Mouse (Mus musculus) v-Abl transformed pro-B cells (cell line): ENCODE measurements around the gene Erbb2.

ENCODE experiments used
- in situ Hi-C, 2 experiments: fragments of 400-800 bp; cut with MboI; formaldehyde crosslinking; loops; one replicate each; pipeline ENCODE4 v1.15.1; 2025; ENCODE audit not compliant: unreplicated experiment in 2 of 2

The Erbb2 gene

DNA sequence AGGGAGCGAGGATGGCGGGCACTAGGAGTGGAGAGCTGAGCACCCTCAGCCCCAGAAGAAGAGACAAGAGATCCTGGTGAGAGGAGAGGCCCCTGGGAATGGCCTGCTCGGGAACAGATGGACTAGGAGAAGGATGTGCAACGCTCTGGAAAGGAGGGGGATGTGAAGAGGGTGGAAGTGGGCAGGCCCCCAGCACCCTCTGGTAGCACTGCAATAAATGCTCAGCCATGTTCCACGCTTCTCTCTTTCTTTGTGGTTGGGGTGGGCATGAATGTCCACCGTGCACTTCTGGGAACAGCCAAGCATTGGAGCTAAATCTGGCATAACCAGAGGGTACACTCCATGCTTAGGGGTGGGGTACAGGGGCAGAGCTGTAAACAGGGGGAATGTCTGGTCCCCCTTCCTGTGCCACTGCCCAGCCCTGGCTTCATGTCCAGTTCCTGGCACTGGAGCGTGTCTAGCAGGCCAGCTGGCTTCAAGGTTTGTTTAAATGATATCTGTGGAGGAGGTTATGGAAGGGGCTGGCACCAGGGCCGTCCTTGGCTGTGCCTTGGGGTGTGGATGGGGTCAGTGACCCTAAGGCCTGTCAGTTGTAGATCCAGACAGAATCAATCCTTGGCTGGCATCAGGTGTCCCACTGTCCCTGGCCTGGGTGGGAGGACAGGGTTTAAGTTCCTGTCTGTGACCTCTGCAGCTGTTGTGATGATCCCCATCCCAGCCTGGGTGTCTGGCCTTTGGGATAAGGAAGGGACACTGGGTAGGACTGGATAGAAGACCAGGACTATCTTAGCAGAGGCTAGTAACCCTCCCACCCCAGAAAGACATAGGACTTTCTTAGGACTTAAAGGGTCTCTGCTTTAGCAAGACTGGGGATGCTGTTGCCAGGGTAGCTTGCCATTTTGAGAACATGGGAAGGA lies 27.3 kb upstream of the Erbb2 start:
- in situ Hi-C loops = loop anchor here (5.0 kb wide), 2 partner anchors 43 to 118 kb away; no protein-coding TSS in a partner anchor

DNA sequence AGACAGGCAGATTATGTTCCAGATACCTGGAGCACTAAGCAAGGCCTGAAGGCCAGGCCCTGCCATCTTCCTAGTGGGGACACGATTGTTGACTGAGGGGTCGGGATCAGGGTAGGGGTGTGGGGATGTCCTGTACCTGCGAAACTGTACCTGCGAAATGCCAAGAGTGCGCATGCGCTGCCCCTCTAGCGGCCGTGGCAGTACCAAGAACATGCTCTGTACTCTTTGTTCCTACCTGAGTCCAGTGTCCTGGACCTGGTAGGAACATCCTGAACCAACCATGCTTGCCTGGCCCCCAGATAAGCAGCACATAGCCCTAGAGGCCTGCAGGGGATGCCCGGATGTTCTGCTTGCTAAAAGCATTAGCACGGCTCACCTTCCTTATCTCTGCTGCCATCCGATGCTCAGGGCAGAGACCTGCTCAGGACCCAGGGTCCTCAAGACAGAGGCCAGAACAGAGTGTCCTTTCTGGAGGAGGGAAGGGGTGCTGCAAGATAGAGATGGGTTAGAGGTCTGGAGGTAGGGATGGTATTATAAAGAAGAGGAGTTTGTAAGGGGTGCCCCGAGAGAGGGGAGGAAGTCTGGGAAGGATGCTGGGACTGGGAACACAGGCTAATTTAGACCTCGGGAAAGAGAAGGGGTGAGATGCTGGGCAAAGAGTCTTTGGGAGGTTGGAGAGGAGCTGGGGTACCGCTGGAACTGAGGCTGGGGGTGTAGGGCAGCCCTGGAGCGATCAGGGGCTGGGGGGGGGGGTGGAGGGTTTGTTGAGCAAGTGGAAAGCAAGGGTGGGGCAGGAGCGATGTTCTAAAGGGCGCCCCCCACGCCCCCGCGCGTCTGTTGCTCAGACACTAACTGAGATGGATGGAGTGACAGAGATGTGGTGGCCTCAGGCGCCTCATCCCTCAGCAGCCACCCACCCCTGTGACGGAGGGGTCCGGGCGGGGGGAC lies 26.4 kb upstream of the Erbb2 start, which contains the start of gene Pnmt:
Gene Pnmt, plus strand, starts transcription at position 813 of the 948 bp plus-strand sequence.
- in situ Hi-C loops = loop anchor here (5.0 kb wide), 2 partner anchors 44 to 119 kb away; no protein-coding TSS in a partner anchor

DNA sequence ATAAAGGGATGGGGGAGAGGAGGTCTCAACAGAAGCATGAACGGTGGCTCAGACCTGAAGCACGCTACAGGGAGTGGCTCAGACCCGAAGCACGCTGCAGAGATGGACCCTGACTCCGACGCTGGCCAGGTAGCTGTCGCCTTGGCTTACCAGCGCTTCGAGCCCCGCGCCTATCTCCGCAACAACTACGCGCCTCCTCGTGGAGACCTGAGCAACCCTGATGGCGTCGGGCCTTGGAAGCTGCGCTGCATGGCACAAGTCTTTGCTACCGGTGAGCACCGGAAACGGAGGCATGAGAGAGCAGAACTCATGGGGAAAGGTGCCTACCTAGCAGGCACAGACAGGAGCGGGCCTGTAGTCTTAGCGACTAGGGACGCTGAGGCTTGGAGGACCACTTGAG lies 25.7 kb upstream of the Erbb2 start:
- in situ Hi-C loops = loop anchor here (5.0 kb wide), 2 partner anchors 44 to 119 kb away; no protein-coding TSS in a partner anchor

DNA sequence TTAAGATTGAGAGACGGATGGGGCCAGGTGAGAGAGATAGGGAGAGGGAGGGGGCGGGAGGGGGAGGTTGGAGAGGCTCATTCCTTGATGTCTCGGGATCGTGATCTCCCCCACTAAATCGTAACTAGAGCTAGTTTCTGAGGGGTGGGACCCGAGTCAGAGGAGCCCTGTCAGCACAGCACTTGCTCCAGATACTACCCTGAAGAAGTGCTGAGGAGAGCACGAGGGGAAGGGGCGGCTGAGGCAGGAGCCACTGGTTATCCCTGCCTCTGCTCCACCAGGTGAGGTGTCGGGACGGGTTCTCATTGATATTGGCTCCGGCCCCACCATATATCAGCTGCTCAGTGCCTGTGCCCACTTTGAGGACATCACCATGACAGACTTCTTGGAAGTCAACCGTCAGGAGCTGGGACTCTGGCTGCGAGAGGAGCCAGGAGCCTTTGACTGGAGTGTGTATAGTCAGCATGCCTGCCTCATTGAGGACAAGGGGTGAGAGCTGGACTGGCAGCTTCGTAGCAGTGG lies 25.2 kb upstream of the Erbb2 start:
- in situ Hi-C loops = loop anchor here (5.0 kb wide), 2 partner anchors 45 to 120 kb away; no protein-coding TSS in a partner anchor

DNA sequence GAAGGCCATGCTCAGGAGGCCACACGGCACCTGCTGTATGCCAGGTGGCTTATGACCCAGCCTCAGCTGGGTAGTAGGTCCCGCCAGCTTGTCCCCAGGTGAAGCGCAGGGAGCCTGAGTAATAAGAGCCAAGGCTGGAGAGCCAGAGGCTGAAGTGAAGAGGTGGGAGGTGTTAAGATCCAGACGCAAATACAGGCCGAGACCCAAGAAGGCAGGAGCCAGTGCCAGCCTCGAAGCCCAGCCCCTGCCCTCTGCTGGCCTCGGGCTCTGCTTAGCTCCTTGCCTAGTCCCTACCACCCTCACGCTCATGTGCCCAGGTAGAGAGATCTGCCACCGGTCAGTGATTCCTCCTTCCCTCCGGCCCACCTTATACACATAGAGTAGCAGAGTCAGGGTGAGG lies 24.0 kb upstream of the Erbb2 start:
- in situ Hi-C loops = loop anchor here (5.0 kb wide), 2 partner anchors 46 to 121 kb away; no protein-coding TSS in a partner anchor

DNA sequence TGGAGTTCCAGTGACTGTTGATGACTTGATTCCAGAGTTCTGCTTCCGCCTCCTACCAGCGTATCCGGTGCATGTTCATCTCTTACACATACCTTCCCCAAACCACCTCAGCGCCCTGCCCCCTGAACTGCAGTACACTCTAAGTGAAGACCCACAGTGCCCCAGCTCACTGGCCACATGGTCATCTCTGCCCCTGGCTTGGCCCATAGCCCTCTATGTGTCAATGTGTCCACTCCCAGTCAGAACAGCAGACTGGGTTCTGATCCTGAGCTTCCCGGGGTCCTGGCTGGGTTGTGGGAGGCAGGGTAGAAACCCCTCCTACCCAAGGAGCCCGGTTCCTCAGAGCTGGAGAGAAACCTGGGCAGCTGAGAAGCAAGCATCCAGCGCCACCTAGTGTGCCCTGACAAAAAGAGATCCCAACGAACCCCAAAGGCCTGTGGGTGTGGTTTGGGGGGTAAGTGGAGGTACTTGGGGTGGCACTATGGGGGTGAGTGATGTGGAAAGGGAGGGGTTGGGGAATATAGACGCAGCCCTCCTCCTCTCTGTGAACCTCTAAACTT lies 23.0 kb upstream of the Erbb2 start:
- in situ Hi-C loops = loop anchor here (5.0 kb wide), 2 partner anchors 47 to 122 kb away; no protein-coding TSS in a partner anchor

DNA sequence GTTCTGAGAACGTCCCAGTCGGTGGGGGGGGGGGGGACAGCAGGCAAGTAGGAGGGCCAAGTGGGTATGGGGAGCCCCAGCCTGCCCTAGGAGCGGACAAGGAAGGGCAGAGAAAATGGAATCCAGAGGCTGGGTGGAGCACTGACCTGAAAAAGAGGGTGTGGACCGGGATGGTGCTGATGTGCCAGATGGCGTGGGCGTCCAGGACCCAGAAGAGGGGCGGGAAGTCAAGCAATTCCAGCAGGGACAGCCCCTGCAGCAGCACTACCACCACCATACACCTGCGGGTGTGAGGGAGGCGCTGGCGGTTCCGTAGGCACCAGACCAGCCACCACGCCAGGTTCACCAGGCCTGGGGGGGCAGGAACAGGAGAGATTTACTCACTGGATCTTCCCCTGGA lies 22.1 kb upstream of the Erbb2 start:
- in situ Hi-C loops = no loop called here

DNA sequence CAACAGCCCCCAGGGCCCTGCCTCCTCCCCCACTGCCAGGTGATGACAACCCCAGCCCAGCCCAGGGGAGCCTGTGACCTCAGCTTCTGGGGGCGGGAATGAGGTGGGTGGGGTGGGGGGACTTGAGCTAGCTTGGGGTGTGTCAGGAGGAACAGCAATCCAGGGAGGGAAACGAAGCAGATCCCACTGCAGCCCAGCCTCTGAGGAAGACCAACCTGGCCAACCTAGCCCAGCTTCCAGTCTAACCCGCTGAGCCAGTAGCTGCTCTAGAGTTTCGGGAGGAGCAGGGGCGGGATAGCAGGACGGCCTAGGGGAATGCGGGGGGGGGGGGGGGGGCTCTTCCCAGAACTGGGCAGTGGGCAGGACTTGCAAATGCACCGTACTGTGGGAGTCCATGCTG lies 20.2 kb upstream of the Erbb2 start:
- in situ Hi-C loops = no loop called here

DNA sequence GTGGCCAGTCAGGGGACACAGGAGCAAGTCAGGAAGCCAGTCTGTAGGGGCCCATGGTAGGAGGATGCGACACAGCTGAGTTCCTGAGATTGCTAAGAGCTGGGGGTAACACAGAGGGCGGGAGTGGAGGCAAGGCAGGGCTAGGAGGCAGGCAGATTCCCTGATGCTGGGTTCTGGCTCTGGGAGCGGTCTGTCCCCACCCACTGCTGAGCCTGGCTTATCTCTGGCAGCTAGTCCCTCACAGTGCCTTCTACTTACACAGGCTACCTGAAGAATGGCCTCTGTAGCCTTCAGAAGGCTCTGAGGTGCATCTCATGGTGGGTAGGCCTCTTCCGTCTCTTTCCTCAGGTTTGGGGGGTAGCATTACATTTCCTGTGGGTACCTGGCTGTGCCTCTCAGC lies 19.6 kb upstream of the Erbb2 start:
- in situ Hi-C loops = no loop called here

DNA sequence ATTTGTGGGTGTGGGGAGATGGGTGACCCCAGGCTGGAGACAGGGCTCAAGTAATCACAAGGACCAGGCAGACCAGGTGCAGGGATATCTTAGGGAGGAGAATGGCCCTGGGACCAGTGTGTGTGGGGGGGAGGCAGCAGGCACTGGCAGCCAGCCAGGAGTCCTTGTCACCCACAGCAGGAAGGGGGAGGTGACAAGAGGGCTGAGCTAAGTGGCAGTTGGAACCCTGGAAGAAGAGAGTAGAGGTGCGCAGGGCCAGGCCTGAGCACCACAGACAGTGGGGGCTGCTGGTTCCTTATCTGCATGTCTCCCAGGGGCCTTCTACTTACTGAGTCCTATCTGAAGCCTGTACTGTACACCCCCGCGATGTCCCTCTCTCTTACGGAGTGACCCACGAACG lies 19.0 kb upstream of the Erbb2 start:
- in situ Hi-C loops = no loop called here

DNA sequence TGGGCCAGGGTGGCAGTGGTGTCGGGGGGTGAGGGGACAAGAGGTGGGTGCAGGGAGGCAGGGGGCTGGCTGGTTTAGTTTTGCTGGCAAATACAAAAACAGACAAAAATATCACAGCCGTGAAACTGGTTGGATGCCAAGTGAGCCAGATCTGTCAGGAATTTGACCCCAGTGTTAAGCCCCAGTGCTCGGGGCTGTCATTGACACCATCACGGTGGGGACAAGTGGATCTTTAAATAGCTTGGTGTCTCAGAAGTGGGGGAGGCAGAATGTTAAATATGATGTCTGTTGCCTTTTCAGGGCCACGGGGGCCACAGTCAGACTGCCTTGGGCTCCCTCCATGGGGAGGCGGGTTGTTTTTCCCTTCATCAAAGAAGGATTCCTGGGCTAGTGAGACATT lies 18.0 kb upstream of the Erbb2 start:
- in situ Hi-C loops = no loop called here

DNA sequence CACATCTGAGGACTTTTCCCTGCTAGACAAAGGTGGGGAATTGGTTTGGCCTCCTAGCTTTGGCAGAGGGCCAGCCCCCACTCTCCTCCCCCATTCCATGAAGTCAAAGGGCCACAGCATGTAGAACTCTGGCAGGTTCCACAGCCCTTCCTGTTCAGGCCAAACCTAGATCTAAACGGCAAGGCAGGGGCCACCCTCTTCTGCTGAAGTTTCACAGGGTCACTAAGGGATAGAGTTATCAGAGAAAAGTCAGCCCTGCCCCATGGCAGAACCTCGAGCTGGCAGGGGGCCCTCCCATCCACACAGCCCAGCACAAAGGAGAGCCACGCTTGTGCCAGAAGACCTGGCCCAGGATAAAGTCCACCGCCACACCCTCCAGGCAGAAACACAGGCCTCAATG lies 17.2 kb upstream of the Erbb2 start:
- in situ Hi-C loops = no loop called here

DNA sequence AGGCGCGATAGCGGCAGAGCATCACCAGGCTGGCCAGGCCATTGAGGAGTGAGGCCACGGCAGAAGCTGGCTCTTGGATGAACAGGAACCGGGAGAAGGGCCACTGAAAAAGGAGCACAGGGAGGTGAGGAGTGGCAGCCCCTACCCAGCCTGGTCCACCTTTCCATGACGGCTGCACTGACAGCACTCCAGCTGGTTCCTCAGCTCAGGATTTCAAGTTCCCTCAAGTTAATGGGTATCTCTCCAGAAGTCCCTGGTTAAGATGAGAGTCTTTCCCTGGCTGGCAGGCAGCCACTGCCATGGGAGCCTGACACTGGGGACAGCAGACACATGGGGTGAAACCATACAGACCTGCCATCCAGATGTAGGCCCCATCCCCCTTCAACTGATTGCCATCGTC lies 14.3 kb upstream of the Erbb2 start:
- in situ Hi-C loops = no loop called here

DNA sequence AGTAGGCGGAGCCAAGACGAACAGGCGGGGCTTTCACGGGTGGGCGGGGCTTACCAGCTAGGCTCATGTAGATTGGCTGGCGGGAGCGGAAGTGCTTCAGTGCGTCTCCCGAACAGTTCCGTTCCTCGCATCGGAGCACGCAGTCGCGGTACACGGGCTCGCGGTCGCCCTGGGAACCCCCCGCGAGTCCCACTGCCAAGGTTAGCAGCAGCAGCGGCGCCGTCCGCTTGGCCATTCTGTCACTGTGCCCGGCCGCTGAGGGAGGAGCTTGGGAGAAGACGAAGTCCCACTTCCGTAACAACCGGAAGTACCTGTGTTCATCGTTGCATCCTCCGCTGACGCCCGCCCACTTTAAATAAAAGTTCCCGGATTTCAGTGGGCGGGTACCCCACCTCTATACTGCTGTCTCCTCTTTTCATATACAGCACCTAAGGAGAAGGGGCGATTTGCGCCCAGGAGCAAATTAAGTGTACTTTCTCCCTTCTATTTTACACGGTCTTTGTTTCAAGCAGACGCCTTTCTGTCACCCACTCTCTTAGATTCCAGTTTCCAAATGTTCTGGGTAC lies 12.0 kb upstream of the Erbb2 start, which contains the start of gene Pgap3:
Gene Pgap3, minus strand, starts transcription at position 330 of the 566 bp plus-strand sequence.
- in situ Hi-C loops = no loop called here

DNA sequence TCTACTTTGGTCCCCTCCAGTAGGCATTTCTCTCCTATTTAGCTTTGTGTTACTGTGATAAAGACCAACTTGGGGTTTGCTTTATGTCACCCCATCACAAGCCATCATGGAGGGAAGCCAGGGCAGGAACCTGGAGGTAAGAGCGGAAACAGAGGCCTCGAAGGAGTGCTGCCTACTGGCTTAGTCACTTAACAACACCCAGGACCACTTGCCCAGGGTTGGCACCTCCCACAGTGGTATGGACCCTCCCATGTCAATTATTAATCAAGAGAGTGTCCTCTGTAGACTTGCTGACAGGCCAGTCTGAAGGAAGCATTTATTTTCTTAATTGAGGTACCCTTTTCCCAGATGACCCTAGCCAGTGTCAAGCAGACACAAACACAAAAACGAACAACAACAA lies 11.5 kb upstream of the Erbb2 start:
- in situ Hi-C loops = no loop called here

DNA sequence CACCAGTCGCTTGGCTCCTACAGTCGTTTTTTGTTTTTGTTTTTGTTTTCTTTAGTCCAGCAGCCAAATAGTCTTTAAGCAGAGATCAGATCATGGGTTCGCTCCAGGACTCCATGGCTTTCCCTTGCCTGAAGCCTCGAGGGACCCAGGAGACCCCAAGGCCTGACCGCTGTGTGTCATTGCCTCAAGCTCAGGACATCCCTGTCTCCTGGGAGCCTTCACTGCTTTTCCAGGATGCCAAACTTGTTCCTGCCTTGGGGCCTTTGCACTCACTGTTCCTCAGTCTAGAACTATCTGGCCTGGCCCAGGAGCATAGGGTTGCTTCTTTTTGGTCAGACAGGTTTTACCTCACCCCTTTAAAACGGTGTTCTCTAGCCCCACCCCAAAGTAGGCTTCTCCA lies 5.6 kb upstream of the Erbb2 start:
- in situ Hi-C loops = no loop called here

DNA sequence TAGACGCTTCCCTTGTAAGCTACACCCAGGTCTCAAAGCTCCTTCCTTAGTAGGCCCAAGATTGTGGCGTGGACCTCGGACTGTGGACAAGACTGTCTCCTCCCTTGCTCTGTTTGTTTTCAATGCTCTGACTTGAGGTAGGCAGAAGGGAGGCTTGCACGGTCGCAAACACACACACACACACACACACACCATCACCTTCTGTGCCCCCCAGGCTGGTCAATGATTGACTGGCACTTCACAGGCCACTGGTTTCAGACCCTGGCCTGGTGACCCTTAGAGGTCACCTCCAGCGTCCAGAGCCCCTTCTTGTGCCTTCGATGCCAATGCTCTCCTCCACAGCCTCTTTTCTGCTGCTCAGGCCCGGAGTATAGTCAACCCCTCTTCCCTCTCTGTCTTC lies 3.4 kb upstream of the Erbb2 start:
- in situ Hi-C loops = no loop called here

DNA sequence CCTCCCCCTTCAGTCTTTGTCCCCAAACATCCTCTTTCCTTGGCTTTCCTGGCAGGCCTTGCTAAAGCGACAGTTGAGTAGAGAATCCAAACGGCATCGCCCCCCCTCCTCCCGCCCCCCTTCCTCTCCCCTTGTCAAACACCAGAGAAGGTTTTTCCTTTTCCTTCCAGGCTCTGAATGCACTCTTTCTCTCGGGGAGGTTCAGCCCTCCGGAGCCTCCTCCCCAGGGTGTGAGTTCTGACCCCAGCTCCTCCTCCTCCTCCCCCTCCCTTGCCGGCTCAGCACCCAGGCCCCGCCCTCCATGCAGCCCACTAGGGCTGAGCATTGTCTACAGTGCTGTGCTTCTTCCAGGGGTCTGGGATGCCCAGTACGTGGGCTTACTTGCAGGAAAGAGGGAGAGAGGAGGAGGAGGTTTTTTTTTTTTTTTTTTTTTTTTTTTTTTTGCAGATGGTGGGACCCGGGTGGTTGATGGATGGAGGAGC lies 2.9 kb upstream of the Erbb2 start:
- in situ Hi-C loops = no loop called here

DNA sequence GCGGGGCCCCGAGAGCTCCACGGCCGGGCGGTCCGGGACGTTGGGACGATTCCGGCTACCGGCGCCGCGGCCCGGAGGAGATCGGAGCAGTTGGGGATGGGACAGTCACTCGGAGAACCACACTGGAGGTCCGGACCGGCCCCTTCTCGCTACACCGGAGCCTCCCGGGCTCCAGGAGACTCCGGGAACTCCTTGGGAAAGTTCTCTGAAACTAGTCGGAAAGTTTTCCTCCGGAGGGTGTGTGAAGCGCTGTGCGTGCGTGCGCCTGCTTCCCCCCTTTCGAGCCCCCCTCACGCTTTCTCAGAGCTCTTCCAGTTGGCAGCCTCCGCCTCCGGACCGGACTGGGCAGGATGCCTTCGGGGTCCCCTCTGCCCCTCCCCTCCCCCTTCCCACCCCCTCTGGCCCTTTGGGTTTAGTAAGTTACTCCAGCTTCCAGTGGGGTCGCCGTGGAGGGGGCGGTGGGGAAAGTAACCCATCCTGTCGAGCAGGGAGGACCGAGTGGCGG lies 579 bp downstream of the Erbb2 start:
- in situ Hi-C loops = no loop called here

DNA sequence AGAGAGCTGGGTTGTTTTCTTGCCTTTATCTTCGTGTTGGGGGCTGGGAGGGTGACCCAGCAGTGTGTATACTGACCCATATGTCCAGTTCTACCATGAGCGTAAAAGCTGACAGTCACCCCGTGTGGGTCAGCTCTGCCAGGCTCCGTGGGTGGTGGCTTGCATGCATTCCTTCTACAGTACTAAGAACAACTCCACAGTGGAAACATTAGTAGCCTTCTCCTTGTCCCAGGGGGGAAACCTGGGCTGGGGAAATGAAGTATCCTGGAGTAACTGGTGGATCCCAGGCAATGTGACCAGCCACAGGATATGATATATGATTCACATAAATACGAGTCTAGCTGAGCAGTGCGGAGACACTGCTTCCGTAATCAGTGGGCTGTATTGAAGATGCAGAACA lies 1.5 kb downstream of the Erbb2 start:
- in situ Hi-C loops = no loop called here
